Mouse (Mus musculus) inflammation-experienced regulatory T-cells, adult 6 months (primary cell): Measurements from ENCODE around the gene Pot1a. TPM values are rescaled to one million over a fixed set of nuclear protein-coding genes. Genes with fewer than 3 reads are reported as not detected.

Source experiments
- ATAC-seq: one replicate; pipeline ENCODE4 v1.8.0; 2017
- polyA plus RNA-seq, 3 experiments: library from polyadenylated mRNA; unstranded; fragments of 100-300 nt; shearing (Covaris generic); gene quantifications; one replicate each; pipeline ENCODE4 v1.2.1; 2017

The Pot1a gene
- 10 to 100 TPM; 41.7 to 47.7 (median 44.3) TPM for polyA plus RNA-seq

- peak; percentile 95 for ATAC-seq
These were observed at the start of gene Pot1a for GRCm38 (mm10) chr6:25808806-25809495. TSS of gene Pot1a (minus strand) at chr6:25809246.

DNA sequence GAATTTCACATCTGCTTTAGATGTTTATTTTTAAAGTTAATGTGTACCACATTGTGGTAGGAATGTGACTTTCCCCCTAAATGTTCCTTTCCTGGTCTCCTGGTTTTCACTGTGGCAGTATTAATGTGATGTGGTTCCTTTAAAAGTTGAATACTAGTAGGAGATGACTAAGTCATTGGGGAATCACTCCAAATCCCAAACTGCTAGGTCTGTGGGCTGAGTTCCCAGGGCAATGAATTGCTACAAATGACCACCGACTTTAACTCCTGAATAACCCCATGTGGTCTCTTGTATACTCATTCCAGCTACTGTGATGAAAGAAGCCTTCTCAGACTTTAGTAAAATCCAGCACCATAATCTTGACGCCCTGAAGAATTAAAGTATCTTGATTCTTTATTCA lies 27.2 kb upstream of the Pot1a start:
- no peak for ATAC-seq

GRCm38 (mm10) chr6:25806021-25806420 lies 3.0 kb downstream of the Pot1a start:
- ATAC-seq = no peak

- ATAC-seq = no peak
These were observed 6.8 kb downstream of the Pot1a start for GRCm38 (mm10) chr6:25802269-25802668.

DNA sequence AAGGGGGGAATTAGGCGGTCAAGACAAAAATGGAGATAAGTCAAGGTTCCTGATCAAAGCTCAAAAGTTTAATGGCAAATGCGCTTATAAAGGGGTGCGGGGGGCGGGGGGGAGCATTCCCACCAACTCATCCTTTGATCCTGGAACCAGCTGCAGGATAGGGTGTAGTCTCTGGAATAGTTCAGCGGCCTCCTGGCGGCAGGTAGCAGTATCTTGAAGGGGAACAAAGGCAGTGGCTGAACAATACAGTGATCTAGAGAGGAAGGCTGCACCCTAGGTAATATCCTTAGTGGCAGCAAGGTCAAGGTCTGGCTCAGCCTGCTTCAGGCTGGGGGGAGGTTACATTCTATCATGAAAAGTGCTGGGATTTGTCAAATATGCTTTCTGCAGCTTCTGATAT lies 7.8 kb downstream of the Pot1a start:
- no peak for ATAC-seq

DNA sequence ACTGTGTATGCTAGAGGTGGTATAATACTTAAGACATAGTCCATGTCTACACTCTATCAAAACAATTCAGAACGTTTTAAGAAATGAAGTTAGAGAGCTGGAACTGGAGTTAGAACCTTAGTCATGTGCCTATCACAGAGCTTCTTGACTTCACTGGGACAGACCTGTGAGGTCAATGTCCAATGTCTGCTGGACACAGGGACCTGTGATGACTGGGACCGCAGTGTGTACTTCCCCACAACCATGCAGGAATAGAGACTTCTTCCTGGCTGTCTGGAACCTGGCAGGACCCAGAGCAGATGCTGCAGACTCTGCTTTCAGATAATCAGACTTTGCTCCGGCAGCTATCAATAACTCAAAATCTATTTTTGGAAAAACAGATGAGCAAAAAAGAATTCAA lies 40.8 kb downstream of the Pot1a start:
- ATAC-seq = no peak

- ATAC-seq = no peak
These were observed 41.5 kb downstream of the Pot1a start for GRCm38 (mm10) chr6:25767552-25767951.

- ATAC-seq = no peak
These were observed 42.0 kb downstream of the Pot1a start for GRCm38 (mm10) chr6:25767073-25767472.

DNA sequence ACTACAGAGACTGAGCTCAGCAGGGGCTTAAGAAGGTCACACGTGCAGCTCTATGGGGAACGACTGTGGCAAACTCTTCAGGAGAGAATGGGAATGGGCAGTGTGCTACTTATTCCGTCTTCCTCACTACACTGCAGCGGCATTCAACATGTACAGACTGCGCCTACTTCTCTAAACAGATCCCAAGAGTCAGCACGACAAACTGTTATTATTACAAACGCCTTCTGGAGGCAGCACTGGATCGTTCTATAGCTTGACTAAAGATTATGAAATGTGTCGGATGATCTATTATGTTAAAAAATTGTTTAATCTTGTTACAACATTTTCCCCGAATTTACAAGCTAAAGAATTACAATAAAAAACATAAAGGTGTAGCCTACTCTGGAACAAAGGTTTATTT lies 42.8 kb downstream of the Pot1a start:
- no peak for ATAC-seq

DNA sequence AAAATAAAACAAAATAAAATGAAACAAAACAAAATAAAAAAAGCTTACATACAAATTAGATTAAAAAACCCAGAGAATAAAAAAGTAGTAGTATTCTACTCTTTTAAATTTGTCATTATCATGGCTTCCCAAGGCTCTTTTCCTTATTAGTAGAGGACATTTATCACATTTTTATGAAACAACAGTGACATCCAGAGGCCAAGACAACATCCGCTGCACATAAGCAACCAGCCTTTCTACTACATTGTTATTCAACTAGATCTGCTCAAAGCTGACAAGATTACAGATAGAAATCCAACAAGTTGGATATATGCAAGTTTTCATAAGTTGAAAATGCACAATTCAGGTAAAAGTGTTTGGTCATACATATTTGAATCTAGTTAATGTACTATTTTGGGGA lies 56.4 kb downstream of the Pot1a start:
- ATAC-seq = no peak

- ATAC-seq = no peak
These were observed 72.5 kb downstream of the Pot1a start for GRCm38 (mm10) chr6:25736533-25736932.

GRCm38 (mm10) chr6:25726560-25726959 lies 82.5 kb downstream of the Pot1a start:
- no peak for ATAC-seq

DNA sequence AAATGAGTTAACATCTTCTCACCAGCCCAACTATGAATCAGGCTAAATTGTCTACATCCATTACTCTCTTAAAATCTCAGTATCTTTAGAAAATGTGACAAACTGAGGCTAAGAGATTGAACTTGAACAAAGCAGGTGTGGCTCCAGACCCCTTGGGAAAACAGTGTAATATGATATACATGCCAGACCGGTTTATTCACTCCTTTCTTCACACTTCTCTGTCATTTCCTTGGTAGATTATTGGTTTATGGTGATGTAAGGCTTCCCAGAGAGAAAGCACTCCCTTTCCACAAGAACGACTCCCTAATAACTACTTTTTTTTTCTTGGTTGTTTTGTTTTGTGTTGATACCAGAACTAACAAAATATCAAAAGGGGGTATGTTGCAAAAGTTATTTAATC lies 98.4 kb downstream of the Pot1a start:
- no peak for ATAC-seq

DNA sequence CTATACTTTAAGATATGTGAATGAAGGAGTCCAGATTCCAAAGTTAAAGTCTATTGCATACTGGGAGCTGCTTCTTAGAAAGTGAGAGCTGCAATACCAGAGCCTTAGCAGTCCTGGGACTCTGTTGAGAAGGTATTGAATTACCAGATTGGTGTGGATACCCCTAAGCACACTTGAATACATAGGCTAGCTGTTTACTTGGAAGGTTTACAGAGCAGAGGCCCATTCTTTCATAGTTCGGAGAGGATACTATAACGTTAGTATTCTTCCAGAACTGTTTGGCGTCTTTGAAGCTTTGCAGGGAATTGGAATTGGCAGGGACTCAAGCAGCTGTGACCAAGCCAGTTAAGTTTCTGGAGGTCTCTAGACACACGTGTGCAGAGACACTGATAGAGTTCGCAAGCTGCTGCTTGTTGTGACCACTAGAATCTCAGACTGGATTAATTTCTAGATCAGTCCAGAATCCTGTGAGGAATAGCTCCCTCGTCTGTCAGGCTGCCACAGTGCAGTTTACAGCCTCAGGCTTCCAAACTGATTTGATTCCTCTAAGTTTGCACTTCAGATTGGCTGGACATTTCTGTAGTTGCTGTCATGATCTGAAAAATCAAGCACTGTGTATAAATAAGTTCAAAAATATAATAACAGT lies 99.7 kb downstream of the Pot1a start:
- no peak for ATAC-seq

GRCm38 (mm10) chr6:25699956-25700355 lies 109.1 kb downstream of the Pot1a start:
- no peak for ATAC-seq

Other genes with a start within 250 kb of the Pot1a start
- gene Gpr37, start 118.5 kb downstream of the Pot1a start, polyA plus RNA-seq = not detected